Mouse (Mus musculus) mature B cell (primary cell): ENCODE measurements around the gene Ffar3.
"Not testable (repeated sequence)": the region's sequence is repeated elsewhere in the genome, so short reads cannot be mapped to it uniquely, and the experiment has no call there.

ENCODE experiments used
- in situ Hi-C: fragments of 300-500 bp; cut with MboI; formaldehyde crosslinking; loops from 2 replicates; pipeline ENCODE4 v1.14.3; 2019

The Ffar3 gene

GRCm38 (mm10) chr7:30844676-30845297 lies 11.2 kb downstream of the Ffar3 start:
- in situ Hi-C loops, result no loop called here

- in situ Hi-C loops, result no loop called here
Observed at GRCm38 (mm10) chr7:30842092-30842491, 13.9 kb downstream of the Ffar3 start.

GRCm38 (mm10) chr7:30841379-30841778 lies 14.6 kb downstream of the Ffar3 start:
- in situ Hi-C loops, result no loop called here

- in situ Hi-C loops, result no loop called here
Observed at GRCm38 (mm10) chr7:30840306-30840705, 15.7 kb downstream of the Ffar3 start.

- in situ Hi-C loops, result no loop called here
Observed at GRCm38 (mm10) chr7:30837277-30837676, 18.7 kb downstream of the Ffar3 start.

- in situ Hi-C loops, result not testable (repeated sequence)
Observed at GRCm38 (mm10) chr7:30832684-30833083, 23.3 kb downstream of the Ffar3 start.

GRCm38 (mm10) chr7:30832261-30832660 lies 23.7 kb downstream of the Ffar3 start:
- in situ Hi-C loops, result no loop called here

GRCm38 (mm10) chr7:30829428-30829827 lies 26.6 kb downstream of the Ffar3 start:
- in situ Hi-C loops, result no loop called here

GRCm38 (mm10) chr7:30828871-30829270 lies 27.1 kb downstream of the Ffar3 start:
- in situ Hi-C loops, result not testable (repeated sequence)

- in situ Hi-C loops, result no loop called here
Observed at GRCm38 (mm10) chr7:30826660-30827059, 29.3 kb downstream of the Ffar3 start.

- in situ Hi-C loops, result no loop called here
Observed at GRCm38 (mm10) chr7:30824306-30824705, 31.7 kb downstream of the Ffar3 start.

- in situ Hi-C loops, result no loop called here
Observed at GRCm38 (mm10) chr7:30823675-30824074, 32.3 kb downstream of the Ffar3 start, which contains the start of gene Ffar2. Gene Ffar2 (minus strand): TSS chr7:30823775.

GRCm38 (mm10) chr7:30821532-30821931 lies 34.4 kb downstream of the Ffar3 start:
- in situ Hi-C loops, result no loop called here

GRCm38 (mm10) chr7:30820854-30821445 lies 35.0 kb downstream of the Ffar3 start:
- in situ Hi-C loops, result no loop called here

GRCm38 (mm10) chr7:30820131-30820530 lies 35.8 kb downstream of the Ffar3 start:
- in situ Hi-C loops, result no loop called here

- in situ Hi-C loops, result no loop called here
Observed at GRCm38 (mm10) chr7:30812291-30812807, 43.6 kb downstream of the Ffar3 start.

- in situ Hi-C loops, result no loop called here
Observed at GRCm38 (mm10) chr7:30811757-30812290, 44.2 kb downstream of the Ffar3 start.

- in situ Hi-C loops, result no loop called here
Observed at GRCm38 (mm10) chr7:30810319-30810718, 45.7 kb downstream of the Ffar3 start.

GRCm38 (mm10) chr7:30805924-30806323 lies 50.1 kb downstream of the Ffar3 start:
- in situ Hi-C loops, result no loop called here
